Mouse (Mus musculus): ENCODE results near the gene Arfip1. TPM values are rescaled to one million over a fixed set of nuclear protein-coding genes. Genes with fewer than 3 reads are reported as not detected.

The Arfip1 gene
- 34.4 and 44.6 TPM in 2 replicates for polyA plus RNA-seq (2014; fragmentation: Nextera tagmentation; extraction: Ambion mirVana)

GRCm38 (mm10) chr3:84582023-84582912, at the start of gene Arfip1:
Gene Arfip1, minus strand, starts transcription at chr3:84582625.
- WGBS: under 1% methylated on average over 70 of the region's 70 CpGs
- Histone ChIP-seq H3K27me3 (ENCODE audit: control insufficient read depth, insufficient read depth, low read length) (no peaks in the 10 kb centered on the region), H3K9me3 (ENCODE audit: control insufficient read depth, low read length) (no peaks in the 10 kb centered on the region), H3K4me3 (ENCODE audit: low read length) (peak within 1 kb of the TSS; percentile 82), H3K36me3 (ENCODE audit: control insufficient read depth, insufficient read depth, low read length) (no peaks in the 10 kb centered on the region), H3K4me2 (replicated peaks; ENCODE audit: low read depth, low read length) (peak within 1 kb of the TSS; percentile 69), H3K4me1 (ENCODE audit: control insufficient read depth, insufficient read depth, low read length) (peaks cover 15% of the 10 kb centered on the region; the same call in 1 of the 2 replicates), H3K27ac (ENCODE audit: low read depth, low read length) (peak within 1 kb of the TSS; percentile 96), H3K9ac (ENCODE audit: low read depth, low read length) (peak within 1 kb of the TSS; percentile 74)
- peak; percentile 100 for ATAC-seq (ENCODE audit: low FRiP score, low TSS enrichment)

- no peak overlapping the region for H3K9ac ChIP-seq (ENCODE audit: low read depth, low read length)
- H3K9me3 ChIP-seq (ENCODE audit: control insufficient read depth, low read length): no peaks in the 10 kb centered on the region
- H3K4me2 ChIP-seq (replicated peaks; ENCODE audit: low read depth, low read length): no peak overlapping the region
- WGBS: 98% methylated on average over 9 of the region's 9 CpGs
- H3K27me3 ChIP-seq (ENCODE audit: control insufficient read depth, insufficient read depth, low read length): no peaks in the 10 kb centered on the region
- H3K36me3 ChIP-seq (ENCODE audit: control insufficient read depth, insufficient read depth, low read length): no peaks in the 10 kb centered on the region
- no peaks in the 10 kb centered on the region for H3K4me1 ChIP-seq (ENCODE audit: control insufficient read depth, insufficient read depth, low read length)
- no peak for ATAC-seq (ENCODE audit: low FRiP score, low TSS enrichment)
- H3K27ac ChIP-seq (ENCODE audit: low read depth, low read length): no peak overlapping the region
- no peak overlapping the region for H3K4me3 ChIP-seq (ENCODE audit: low read length)
Observed at GRCm38 (mm10) chr3:84631586-84631985, 49.2 kb upstream of the Arfip1 start.

GRCm38 (mm10) chr3:84622026-84622425, 39.6 kb upstream of the Arfip1 start:
- no peaks in the 10 kb centered on the region for H3K27me3 ChIP-seq (ENCODE audit: control insufficient read depth, insufficient read depth, low read length)
- no peaks in the 10 kb centered on the region for H3K36me3 ChIP-seq (ENCODE audit: control insufficient read depth, insufficient read depth, low read length)
- ATAC-seq (ENCODE audit: low FRiP score, low TSS enrichment): no peak
- no peak overlapping the region for H3K9ac ChIP-seq (ENCODE audit: low read depth, low read length)
- H3K4me1 ChIP-seq (ENCODE audit: control insufficient read depth, insufficient read depth, low read length): 0 out of 2 replicates have a peak, but pooled peaks cover 3% of the 10 kb centered on the region
- no peak overlapping the region for H3K4me2 ChIP-seq (replicated peaks; ENCODE audit: low read depth, low read length)
- 24% methylated on average over 3 of the region's 3 CpGs for WGBS
- H3K4me3 ChIP-seq (ENCODE audit: low read length): no peak overlapping the region
- H3K9me3 ChIP-seq (ENCODE audit: control insufficient read depth, low read length): no peaks in the 10 kb centered on the region; the same call in 1 of the 2 replicates
- H3K27ac ChIP-seq (ENCODE audit: low read depth, low read length): no peak overlapping the region

GRCm38 (mm10) chr3:84619725-84620124, 37.3 kb upstream of the Arfip1 start:
- H3K27me3 ChIP-seq (ENCODE audit: control insufficient read depth, insufficient read depth, low read length): no peaks in the 10 kb centered on the region
- H3K4me3 ChIP-seq (ENCODE audit: low read length): no peak overlapping the region
- whole genome bisulfite sequencing: 96% methylated on average over 6 of the region's 6 CpGs
- H3K9me3 ChIP-seq (ENCODE audit: control insufficient read depth, low read length): no peaks in the 10 kb centered on the region; the same call in 1 of the 2 replicates
- H3K4me1 ChIP-seq (ENCODE audit: control insufficient read depth, insufficient read depth, low read length): no peaks in the 10 kb centered on the region
- no peak for ATAC-seq (ENCODE audit: low FRiP score, low TSS enrichment)
- no peak overlapping the region for H3K4me2 ChIP-seq (replicated peaks; ENCODE audit: low read depth, low read length)
- H3K9ac ChIP-seq (ENCODE audit: low read depth, low read length): no peak overlapping the region
- H3K27ac ChIP-seq (ENCODE audit: low read depth, low read length): no peak overlapping the region
- H3K36me3 ChIP-seq (ENCODE audit: control insufficient read depth, insufficient read depth, low read length): no peaks in the 10 kb centered on the region

- Histone ChIP-seq H3K27me3 (ENCODE audit: control insufficient read depth, insufficient read depth, low read length) (no peaks in the 10 kb centered on the region), H3K4me3 (ENCODE audit: low read length) (no peak overlapping the region), H3K27ac (ENCODE audit: low read depth, low read length) (no peak overlapping the region), H3K9ac (ENCODE audit: low read depth, low read length) (no peak overlapping the region), H3K4me2 (replicated peaks; ENCODE audit: low read depth, low read length) (no peak overlapping the region), H3K36me3 (ENCODE audit: control insufficient read depth, insufficient read depth, low read length) (no peaks in the 10 kb centered on the region), H3K4me1 (ENCODE audit: control insufficient read depth, insufficient read depth, low read length) (no peaks in the 10 kb centered on the region), H3K9me3 (ENCODE audit: control insufficient read depth, low read length) (no peaks in the 10 kb centered on the region; the same call in 1 of the 2 replicates)
- no peak for ATAC-seq (ENCODE audit: low FRiP score, low TSS enrichment)
- WGBS: 91% methylated on average over 7 of the region's 7 CpGs
Observed at GRCm38 (mm10) chr3:84619056-84619455, 36.6 kb upstream of the Arfip1 start.

GRCm38 (mm10) chr3:84618627-84619026, 36.2 kb upstream of the Arfip1 start:
- Histone ChIP-seq H3K4me2 (replicated peaks; ENCODE audit: low read depth, low read length) (no peak overlapping the region), H3K4me1 (ENCODE audit: control insufficient read depth, insufficient read depth, low read length) (no peaks in the 10 kb centered on the region), H3K4me3 (ENCODE audit: low read length) (no peak overlapping the region), H3K9me3 (ENCODE audit: control insufficient read depth, low read length) (no peaks in the 10 kb centered on the region; the same call in 1 of the 2 replicates), H3K27me3 (ENCODE audit: control insufficient read depth, insufficient read depth, low read length) (no peaks in the 10 kb centered on the region), H3K9ac (ENCODE audit: low read depth, low read length) (no peak overlapping the region), H3K36me3 (ENCODE audit: control insufficient read depth, insufficient read depth, low read length) (no peaks in the 10 kb centered on the region), H3K27ac (ENCODE audit: low read depth, low read length) (no peak overlapping the region)
- no peak for ATAC-seq (ENCODE audit: low FRiP score, low TSS enrichment)
- WGBS: 88% methylated on average over 2 of the region's 2 CpGs

GRCm38 (mm10) chr3:84615856-84616225, 33.4 kb upstream of the Arfip1 start:
- Histone ChIP-seq H3K27ac (ENCODE audit: low read depth, low read length) (no peak overlapping the region), H3K4me1 (ENCODE audit: control insufficient read depth, insufficient read depth, low read length) (no peaks in the 10 kb centered on the region), H3K36me3 (ENCODE audit: control insufficient read depth, insufficient read depth, low read length) (no peaks in the 10 kb centered on the region), H3K9me3 (ENCODE audit: control insufficient read depth, low read length) (no peaks in the 10 kb centered on the region; the same call in 1 of the 2 replicates), H3K4me3 (ENCODE audit: low read length) (no peak overlapping the region), H3K27me3 (ENCODE audit: control insufficient read depth, insufficient read depth, low read length) (no peaks in the 10 kb centered on the region), H3K4me2 (replicated peaks; ENCODE audit: low read depth, low read length) (no peak overlapping the region), H3K9ac (ENCODE audit: low read depth, low read length) (no peak overlapping the region)
- WGBS: 42% methylated on average over 7 of the region's 7 CpGs
- no peak for ATAC-seq (ENCODE audit: low FRiP score, low TSS enrichment)

- WGBS: 19% methylated on average over 5 of the region's 5 CpGs
- Histone ChIP-seq H3K4me1 (ENCODE audit: control insufficient read depth, insufficient read depth, low read length) (no peaks in the 10 kb centered on the region), H3K4me3 (ENCODE audit: low read length) (no peak overlapping the region), H3K4me2 (replicated peaks; ENCODE audit: low read depth, low read length) (no peak overlapping the region), H3K9ac (ENCODE audit: low read depth, low read length) (no peak overlapping the region), H3K9me3 (ENCODE audit: control insufficient read depth, low read length) (no peaks in the 10 kb centered on the region; the same call in 1 of the 2 replicates), H3K27ac (ENCODE audit: low read depth, low read length) (no peak overlapping the region), H3K27me3 (ENCODE audit: control insufficient read depth, insufficient read depth, low read length) (no peaks in the 10 kb centered on the region), H3K36me3 (ENCODE audit: control insufficient read depth, insufficient read depth, low read length) (no peaks in the 10 kb centered on the region)
- ATAC-seq (ENCODE audit: low FRiP score, low TSS enrichment): 0 out of 2 replicates have a peak, but pooled peaks have one; percentile 28
Observed at GRCm38 (mm10) chr3:84615050-84615855, 32.8 kb upstream of the Arfip1 start.

All from kidney, embryonic 14.5 days (tissue).